Mouse (Mus musculus) lung, adult 2 months (tissue): ENCODE results near the gene Ate1.

Experiments used
- CTCF ChIP-seq: fragments of 200-500 bp; IDR thresholded peaks from 2 replicates; pipeline ENCODE4 v1.5.1; 2011; ENCODE audit warnings: mild to moderate bottlenecking, low read length, control low read depth; ENCODE audit not compliant: insufficient read depth
- POLR2A ChIP-seq: fragments of 200-500 bp; IDR thresholded peaks from 2 replicates; pipeline ENCODE4 v1.6.1; 2011; ENCODE audit warnings: low read depth, mild to moderate bottlenecking, control low read depth, low read length, borderline replicate concordance; ENCODE audit errors: extremely low read depth

- TF ChIP-seq CTCF: no peak
- no peak for TF ChIP-seq POLR2A
Observed at GRCm38 (mm10) chr7:130379886-130380285, 140.3 kb downstream of the Ate1 start.
